Comparison of ENCODE assay signal across 9 mouse cellular contexts in the genomic region with DNA sequence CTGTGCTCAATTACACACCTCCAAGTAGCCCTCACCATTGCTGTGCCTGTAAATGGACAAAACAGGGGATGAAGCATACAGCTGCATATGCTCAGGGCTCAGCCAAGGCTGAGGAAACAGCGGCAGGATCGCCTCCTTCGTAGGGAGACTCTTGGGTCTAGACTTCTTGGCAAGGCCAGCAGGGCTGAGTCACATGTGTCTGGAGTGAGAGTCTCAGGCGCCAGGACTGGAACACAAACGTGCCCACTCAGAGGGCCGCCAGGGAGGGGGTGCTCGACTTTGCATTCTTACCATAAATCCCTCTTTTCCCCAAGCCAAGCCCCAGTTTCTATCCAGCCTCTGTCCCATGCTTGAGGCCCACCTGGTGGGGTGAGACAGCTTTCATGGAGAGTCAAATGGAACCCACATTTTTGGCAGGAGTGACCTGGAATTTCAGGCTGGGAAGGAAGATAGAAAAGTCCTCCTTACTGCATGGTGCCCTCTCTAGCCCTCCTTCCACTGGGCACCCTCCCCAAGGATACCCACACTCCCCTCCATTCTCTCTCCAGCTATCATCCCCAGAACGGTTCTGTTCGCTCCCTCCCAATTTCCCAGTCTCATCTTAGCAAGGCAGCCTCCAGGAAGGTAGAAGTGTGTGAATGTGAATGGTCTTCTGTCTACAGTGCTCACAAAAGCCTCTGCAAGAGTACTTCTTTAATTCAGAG. TPM values are rescaled to one million over a fixed set of nuclear protein-coding genes. Genes with fewer than 3 reads are reported as not detected.
A peak's percentile ranks its signal among the peaks of the same experiment; 100 is the strongest.
DNase-seq lines count a peak whose midpoint lies in the region; ATAC-seq and TF ChIP-seq lines count a peak whose summit lies in the region.
"Had no signal": no experiment of that assay in that cellular context is flagged by ENCODE, and none has a peak within 500 bp of the region (broad histone marks: within the 10 kb centered on the region; RNA-seq: fewer than 3 reads in every experiment).

No protein-coding gene starts in this region.

- TF ChIP-seq CTCF in gastrocnemius, adult 2 months (IDR thresholded peaks at IDR 0.05): no peak

- H3K4me2 ChIP-seq in kidney, embryonic 16.5 days (replicated peaks; ENCODE audit: low read depth, low read length): no peak overlapping the region
- H3K4me2 ChIP-seq in limb, embryonic 14.5 days (replicated peaks; ENCODE audit: low read depth, low read length, severe bottlenecking): 0 out of 2 replicates have a peak overlapping the region, but pooled peaks have one; percentile 3
- H3K4me2 ChIP-seq: liver, embryonic 15.5 days had no signal

- no peak overlapping the region for H3K27ac ChIP-seq in kidney, embryonic 16.5 days (ENCODE audit: low read length)
- peak overlapping the region; percentile 51; the same call in 1 of the 2 replicates for H3K27ac ChIP-seq in gastrocnemius, adult 2 months
- peak overlapping the region; percentile 91 for H3K27ac ChIP-seq in limb, embryonic 14.5 days (replicated peaks; ENCODE audit: low read depth, low read length)
- H3K27ac ChIP-seq: liver, embryonic 15.5 days had no signal

- H3K36me3 ChIP-seq in kidney, embryonic 16.5 days (ENCODE audit: insufficient read depth, low read length): no peaks in the 10 kb centered on the region
- H3K36me3 ChIP-seq in limb, embryonic 14.5 days (ENCODE audit: control insufficient read depth, insufficient read depth, low read length): no peaks in the 10 kb centered on the region
- H3K36me3 ChIP-seq: liver, embryonic 15.5 days had no signal

- H3K27me3 ChIP-seq in kidney, embryonic 16.5 days (ENCODE audit: insufficient read depth, low read length): peaks cover 5% of the 10 kb centered on the region; the same call in 1 of the 2 replicates
- H3K27me3 ChIP-seq in limb, embryonic 14.5 days (ENCODE audit: control insufficient read depth, insufficient read depth, low read length): no peaks in the 10 kb centered on the region
- H3K27me3 ChIP-seq: liver, embryonic 15.5 days had no signal

- H3K4me1 ChIP-seq in kidney, embryonic 16.5 days (ENCODE audit: insufficient read depth, low read length): no peaks in the 10 kb centered on the region
- H3K4me1 ChIP-seq in limb, embryonic 14.5 days (ENCODE audit: control insufficient read depth, insufficient read depth, low read length): peaks cover 38% of the 10 kb centered on the region
- H3K4me1 ChIP-seq: liver, embryonic 15.5 days had no signal

- no peak for TF ChIP-seq POLR2A in limb, embryonic 14.5 days (IDR thresholded peaks at IDR 0.05; ENCODE audit: borderline replicate concordance, extremely low read depth, insufficient read depth, insufficient read length)

- peak; percentile 27 for DNase-seq in kidney, adult 11 months
- peak; percentile 86 for DNase-seq in adipocyte (ENCODE audit: low spot score)
- DNase-seq in gastrocnemius, adult 2 months: peak; percentile 68
- DNase-seq in limb, embryonic 14.5 days (ENCODE audit: low spot score): peak; percentile 63
- no peak for DNase-seq in thymus, postnatal 25 days
- DNase-seq in thymus, postnatal 4 days: no peak

- H3K9ac ChIP-seq in kidney, embryonic 16.5 days (replicated peaks; ENCODE audit: low read length): no peak overlapping the region
- no peak overlapping the region for H3K9ac ChIP-seq in limb, embryonic 14.5 days (ENCODE audit: low read depth, low read length, severe bottlenecking)
- H3K9ac ChIP-seq: liver, embryonic 15.5 days had no signal

- 55% methylated on average over 9 of the region's 9 CpGs for WGBS in kidney, embryonic 16.5 days
- 51% methylated on average over 9 of the region's 9 CpGs for WGBS in limb, embryonic 14.5 days

- no peak; the same call in 1 of the 2 replicates for ATAC-seq in kidney, embryonic 16.5 days (ENCODE audit: low FRiP score, low TSS enrichment)
- ATAC-seq in limb, embryonic 14.5 days (ENCODE audit: low FRiP score, low read depth): peak; percentile 82
- no peak for ATAC-seq in inflammation-experienced regulatory T-cells, adult 6 months

- H3K9me3 ChIP-seq in kidney, embryonic 16.5 days (ENCODE audit: low read length): no peaks in the 10 kb centered on the region
- no peaks in the 10 kb centered on the region for H3K9me3 ChIP-seq in limb, embryonic 14.5 days (ENCODE audit: control insufficient read depth, low read length)
- H3K9me3 ChIP-seq: liver, embryonic 15.5 days had no signal

- intact Hi-C loops in gastrocnemius, adult 2 months (cut with DNase I): no loop called here

- no peak overlapping the region for H3K4me3 ChIP-seq in kidney, embryonic 16.5 days (ENCODE audit: low read length)
- H3K4me3 ChIP-seq in gastrocnemius, adult 2 months: no peak overlapping the region
- H3K4me3 ChIP-seq in limb, embryonic 14.5 days (replicated peaks; ENCODE audit: low read length): no peak overlapping the region
- H3K4me3 ChIP-seq: liver, embryonic 15.5 days had no signal

RNA-seq across cellular contexts. Expression of a gene that starts 6.8 kb away (rescaled TPM):
- polyA plus RNA-seq in kidney, embryonic 16.5 days (2015; fragmentation: Nextera tagmentation; extraction: Ambion mirVana): 64.2 and 70.0 TPM in 2 replicates
- 10 to 100 TPM in 1 of 2 experiments, 1 to 10 TPM in 1; 9.3 to 10.7 TPM for total RNA-seq in gastrocnemius, adult 2 months (2021)
- polyA plus RNA-seq in limb, embryonic 14.5 days (2012; rRNA removed): 39.6 and 48.7 TPM in 2 replicates
- 56.1 and 61.6 TPM in 2 replicates for polyA plus RNA-seq in limb, embryonic 14.5 days (2014; fragmentation: Nextera tagmentation; extraction: Ambion mirVana)
- 10 to 100 TPM; 28.7 to 40.7 (median 32.3) TPM for polyA plus RNA-seq in inflammation-experienced regulatory T-cells, adult 6 months (2017; shearing (Covaris generic))

RNA-seq across cellular contexts. Expression of a gene that starts 17.8 kb away (rescaled TPM):
- polyA plus RNA-seq in kidney, embryonic 16.5 days (2015; fragmentation: Nextera tagmentation; extraction: Ambion mirVana): 98.7 and 109 TPM in 2 replicates
- total RNA-seq in gastrocnemius, adult 2 months (2021): 10 to 100 TPM; 37.5 to 70.6 TPM
- 399 and 527 TPM in 2 replicates for polyA plus RNA-seq in limb, embryonic 14.5 days (2012; rRNA removed)
- polyA plus RNA-seq in limb, embryonic 14.5 days (2014; fragmentation: Nextera tagmentation; extraction: Ambion mirVana): 223 and 226 TPM in 2 replicates
- 1 to 10 TPM in 1 of 3 experiments, not detected in 2; 1.1 TPM for polyA plus RNA-seq in inflammation-experienced regulatory T-cells, adult 6 months (2017; shearing (Covaris generic))

RNA-seq across cellular contexts. Expression of a gene that starts 30.5 kb away (rescaled TPM):
- not detected in 2 replicates for polyA plus RNA-seq in kidney, embryonic 16.5 days (2015; fragmentation: Nextera tagmentation; extraction: Ambion mirVana)
- not detected for total RNA-seq in gastrocnemius, adult 2 months (2021)
- 0.83 and 0.87 TPM in 2 replicates for polyA plus RNA-seq in limb, embryonic 14.5 days (2012; rRNA removed)
- polyA plus RNA-seq in limb, embryonic 14.5 days (2014; fragmentation: Nextera tagmentation; extraction: Ambion mirVana): 0.93 and 0.99 TPM in 2 replicates
- polyA plus RNA-seq in inflammation-experienced regulatory T-cells, adult 6 months (2017; shearing (Covaris generic)): not detected
- polyA plus RNA-seq: liver, embryonic 15.5 days had no signal

RNA-seq across cellular contexts. Expression of a gene that starts 37.3 kb away (rescaled TPM):
- polyA plus RNA-seq in kidney, embryonic 16.5 days (2015; fragmentation: Nextera tagmentation; extraction: Ambion mirVana): 0.19 TPM in 2 replicates
- total RNA-seq in gastrocnemius, adult 2 months (2021): 10 to 100 TPM; 10.1 to 12.7 TPM
- 0.77 and 0.79 TPM in 2 replicates for polyA plus RNA-seq in limb, embryonic 14.5 days (2012; rRNA removed)
- 0.64 and 0.65 TPM in 2 replicates for polyA plus RNA-seq in limb, embryonic 14.5 days (2014; fragmentation: Nextera tagmentation; extraction: Ambion mirVana)
- polyA plus RNA-seq in inflammation-experienced regulatory T-cells, adult 6 months (2017; shearing (Covaris generic)): not detected

RNA-seq across cellular contexts. Expression of a gene that starts 54.7 kb away (rescaled TPM):
- polyA plus RNA-seq in kidney, embryonic 16.5 days (2015; fragmentation: Nextera tagmentation; extraction: Ambion mirVana): 0.10 TPM in 1 of 2 replicates, not detected in the other
- total RNA-seq in gastrocnemius, adult 2 months (2021): under 1 TPM in 1 of 2 experiments, not detected in 1; 0.03 TPM
- 0.35 and 0.49 TPM in 2 replicates for polyA plus RNA-seq in limb, embryonic 14.5 days (2012; rRNA removed)
- polyA plus RNA-seq in limb, embryonic 14.5 days (2014; fragmentation: Nextera tagmentation; extraction: Ambion mirVana): 0.12 and 0.25 TPM in 2 replicates
- polyA plus RNA-seq in inflammation-experienced regulatory T-cells, adult 6 months (2017; shearing (Covaris generic)): under 1 TPM in 1 of 3 experiments, not detected in 2; 0.21 TPM
- polyA plus RNA-seq: liver, embryonic 15.5 days had no signal

Comparison
In these comparisons a context has a peak if more than half of its experiments do, and no peak if none do; other contexts are left out.
1. DNase-seq: peak in kidney, adult 11 months (single experiment), adipocyte (single experiment), gastrocnemius, adult 2 months (single experiment) and limb, embryonic 14.5 days (single experiment); none in thymus, postnatal 25 days (single experiment) and thymus, postnatal 4 days (single experiment).
2. RNA of a gene that starts 17.8 kb away (polyA plus RNA-seq): 223 to 527 TPM in limb, embryonic 14.5 days and 98.7 to 109 TPM in kidney, embryonic 16.5 days; 1.1 TPM in inflammation-experienced regulatory T-cells, adult 6 months; every median in the first group is over 10 times any median in the second.